Mouse (Mus musculus): ENCODE measurements around the gene Apoa2.
"Not testable (repeated sequence)": the region's sequence is repeated elsewhere in the genome, so short reads cannot be mapped to it uniquely, and the experiment has no call there.

The Apoa2 gene

GRCm38 (mm10) chr1:171237438-171237837, 12.6 kb downstream of the Apoa2 start:
- DNase-seq, result no peak

- no peak for DNase-seq
Measured at GRCm38 (mm10) chr1:171238463-171238862, 13.6 kb downstream of the Apoa2 start.

- DNase-seq, result no peak
Measured at GRCm38 (mm10) chr1:171239992-171240744, 15.3 kb downstream of the Apoa2 start.

GRCm38 (mm10) chr1:171240911-171241310, 16.1 kb downstream of the Apoa2 start:
- no peak for DNase-seq

- not testable (repeated sequence) for DNase-seq
Measured at GRCm38 (mm10) chr1:171241952-171242351, 17.1 kb downstream of the Apoa2 start.

GRCm38 (mm10) chr1:171245353-171245752, 20.5 kb downstream of the Apoa2 start:
- DNase-seq, result no peak

GRCm38 (mm10) chr1:171246709-171247452, 22.0 kb downstream of the Apoa2 start:
- DNase-seq, result peak; percentile 98

GRCm38 (mm10) chr1:171247453-171247841, 22.6 kb downstream of the Apoa2 start:
- no peak for DNase-seq

- DNase-seq, result no peak
Measured at GRCm38 (mm10) chr1:171247916-171248315, 23.1 kb downstream of the Apoa2 start.

GRCm38 (mm10) chr1:171248386-171249226, 23.8 kb downstream of the Apoa2 start:
- peak; percentile 43 for DNase-seq

- peak; percentile 53 for DNase-seq
Measured at GRCm38 (mm10) chr1:171249913-171250600, 25.2 kb downstream of the Apoa2 start, which contains the start of gene Adamts4. TSS of gene Adamts4 (plus strand) at chr1:171250421.

- no peak for DNase-seq
Measured at GRCm38 (mm10) chr1:171250680-171251593, 26.1 kb downstream of the Apoa2 start, which contains the start of gene Ndufs2. TSS of gene Ndufs2 (minus strand) at chr1:171251388.

- no peak for DNase-seq
Measured at GRCm38 (mm10) chr1:171251594-171252324, 26.9 kb downstream of the Apoa2 start.

- no peak for DNase-seq
Measured at GRCm38 (mm10) chr1:171252415-171252814, 27.6 kb downstream of the Apoa2 start.

GRCm38 (mm10) chr1:171256095-171256818, 31.4 kb downstream of the Apoa2 start:
- no peak for DNase-seq

GRCm38 (mm10) chr1:171256937-171257548, 32.2 kb downstream of the Apoa2 start:
- DNase-seq, result peak; percentile 55

- DNase-seq, result no peak
Measured at GRCm38 (mm10) chr1:171257781-171258180, 32.9 kb downstream of the Apoa2 start.

- DNase-seq, result no peak
Measured at GRCm38 (mm10) chr1:171258921-171259320, 34.1 kb downstream of the Apoa2 start.

GRCm38 (mm10) chr1:171260316-171260715, 35.5 kb downstream of the Apoa2 start:
- no peak for DNase-seq

Measured in right cerebral cortex, adult 18-20 months (tissue).